Mouse (Mus musculus): ENCODE data around the gene Spin2f. TPM values are rescaled to one million over a fixed set of nuclear protein-coding genes. Genes with fewer than 3 reads are reported as not detected.

Gene Spin2f
- polyA plus RNA-seq (2012), result not detected in 2 replicates

DNA sequence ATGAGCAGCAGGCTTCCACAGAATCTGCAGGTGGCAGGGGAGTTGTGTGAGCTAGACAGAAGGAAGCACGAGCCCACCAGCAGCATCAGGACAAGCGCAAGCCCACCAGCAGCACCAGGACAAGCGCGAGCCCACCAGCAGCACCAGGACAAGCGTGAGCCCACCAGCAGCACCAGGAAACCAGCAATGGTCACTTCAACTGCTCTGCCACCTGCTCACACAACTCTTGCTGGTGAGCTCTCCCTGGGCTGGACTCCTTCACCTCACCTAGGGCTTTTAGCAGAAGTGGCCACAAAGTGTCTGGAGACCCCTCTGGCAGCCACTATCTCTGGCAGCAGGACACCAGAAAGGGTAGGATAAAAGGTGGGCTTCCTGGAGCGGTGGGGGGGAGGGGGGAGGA is at the start of gene Spin2f:
TSS of gene Spin2f (plus strand) at position 301 of the 400 bp plus-strand sequence.

Other genes starting within 250 kb of the Spin2f start
- gene Btbd35f29, start 136.2 kb upstream of the Spin2f start, polyA plus RNA-seq (2012), result not detected in 2 replicates
- not detected in 2 replicates for gene Btbd35f26, start 82.6 kb downstream of the Spin2f start, polyA plus RNA-seq (2012)
- gene Btbd35f19, start 130.0 kb downstream of the Spin2f start, polyA plus RNA-seq (2012), result not detected in 2 replicates

All from megakaryocyte-erythroid progenitor cell, adult 5 weeks (primary cell).